Mouse (Mus musculus) ovary, adult 2 months (tissue): ENCODE results near the gene Ccar1. TPM values are rescaled to one million over a fixed set of nuclear protein-coding genes. Genes with fewer than 3 reads are reported as not detected.

ENCODE experiments used
- polyA plus RNA-seq: library from polyadenylated mRNA; depleted of rRNA; stranded (reverse); fragments of >200 nt; gene quantifications from 2 replicates; pipeline ENCODE4 v1.2.3, GENCODE M21; 2012; rRNA removed

The Ccar1 gene
- polyA plus RNA-seq: 60.5 and 127 TPM in 2 replicates

DNA sequence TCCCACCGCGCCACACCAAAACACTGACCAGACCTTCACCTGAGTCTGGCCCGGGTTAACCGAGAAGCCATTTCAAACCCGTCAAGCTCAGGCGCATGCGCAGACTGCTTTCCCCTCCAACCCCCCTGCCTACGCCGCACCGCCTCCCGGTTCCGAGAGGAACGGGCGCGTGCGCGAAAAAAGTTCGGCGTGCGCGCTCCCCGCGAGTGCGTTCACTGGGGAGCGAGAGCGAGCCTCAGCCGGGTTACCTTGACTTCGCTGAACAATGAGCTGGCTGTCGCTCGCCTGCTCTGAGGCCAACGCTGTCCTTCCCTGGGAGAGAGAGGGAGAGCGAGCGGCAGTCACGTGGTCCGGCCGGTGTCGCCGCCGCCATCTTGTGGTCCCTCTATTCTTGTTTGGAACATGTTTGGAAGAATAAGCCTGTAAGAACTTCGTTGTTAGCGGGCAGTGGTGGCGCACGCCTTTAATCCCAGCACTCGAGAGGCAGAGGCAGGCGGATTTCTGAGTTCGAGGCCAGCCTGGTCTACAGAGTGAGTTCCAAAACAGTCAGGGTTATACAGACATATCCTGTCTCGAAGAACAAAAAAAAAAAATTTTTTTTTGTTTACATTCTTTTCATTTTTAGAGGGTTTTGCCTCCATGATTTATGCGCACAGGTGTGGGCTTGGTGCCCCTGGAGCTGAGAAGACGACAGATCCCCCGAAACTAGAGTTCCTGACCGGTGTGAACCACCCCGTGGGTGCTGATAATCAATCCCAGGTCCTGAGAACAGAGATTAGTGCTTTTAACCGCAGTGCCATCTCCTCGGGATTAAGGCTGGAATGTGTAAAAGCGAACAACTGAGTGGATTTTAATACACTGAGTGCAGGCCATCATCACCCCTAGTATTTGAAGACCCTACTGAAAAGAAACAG is at the start of gene Ccar1:
Ccar1 (minus strand) TSS at position 110 of the 914 bp plus-strand sequence.

GRCm38 (mm10) chr10:62725771-62726687 is 66.1 kb downstream of the Ccar1 start, which contains the start of gene Stox1:
Gene Stox1, minus strand, starts transcription at chr10:62726128.

Other genes with a start within 250 kb of the Ccar1 start
- gene Kif1bp, start 213.8 kb downstream of the Ccar1 start, polyA plus RNA-seq: 68.2 and 81.5 TPM in 2 replicates
- 8.5 and 11.4 TPM in 2 replicates for gene Ddx21, start 190.0 kb downstream of the Ccar1 start, polyA plus RNA-seq
- 6.3 and 9.4 TPM in 2 replicates for gene Ddx50, start 141.1 kb downstream of the Ccar1 start, polyA plus RNA-seq
- 0.98 TPM in 2 replicates for gene Stox1, start 66.2 kb downstream of the Ccar1 start, polyA plus RNA-seq
- 2.8 and 4.8 TPM in 2 replicates for gene Tet1, start 116.7 kb upstream of the Ccar1 start, polyA plus RNA-seq
- gene Slc25a16, start 128.3 kb upstream of the Ccar1 start, polyA plus RNA-seq: 35.5 and 42.3 TPM in 2 replicates
- gene Dna2, start 154.7 kb upstream of the Ccar1 start, polyA plus RNA-seq: 2.9 and 3.8 TPM in 2 replicates
- 2.5 and 3.7 TPM in 2 replicates for gene Rufy2, start 187.9 kb upstream of the Ccar1 start, polyA plus RNA-seq
- 9.6 and 14.6 TPM in 2 replicates for gene Hnrnph3, start 231.9 kb upstream of the Ccar1 start, polyA plus RNA-seq
- 0.92 and 2.6 TPM in 2 replicates for gene Pbld2, start 232.0 kb upstream of the Ccar1 start, polyA plus RNA-seq